Mouse (Mus musculus) cerebellum, adult 11-12 months (tissue): ENCODE data around the gene Col6a6.

ENCODE experiments used
- DNase-seq: peaks from one replicate; pipeline ENCODE4 v3.0.0; 2022

Gene Col6a6

DNA sequence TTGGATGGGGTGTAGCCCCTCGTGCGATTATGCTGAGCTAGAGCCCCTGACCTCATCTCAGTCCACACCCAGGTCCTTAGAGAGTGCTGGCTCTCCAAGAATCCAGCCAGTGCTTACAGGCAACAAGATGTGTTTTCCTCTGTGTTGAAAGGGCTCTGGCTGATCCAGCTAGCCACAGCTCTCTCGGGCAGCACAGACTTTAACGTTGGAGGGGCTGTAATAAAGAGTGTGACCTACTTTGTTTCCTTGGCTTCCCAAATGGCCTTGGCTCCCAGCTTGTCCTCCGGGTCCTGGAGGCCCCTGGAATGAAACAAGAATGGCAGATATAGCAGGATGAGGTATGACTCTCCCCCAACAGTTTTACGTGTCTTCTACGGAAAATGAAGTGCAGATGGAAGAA is 96.0 kb downstream of the Col6a6 start:
- no peak for DNase-seq

DNA sequence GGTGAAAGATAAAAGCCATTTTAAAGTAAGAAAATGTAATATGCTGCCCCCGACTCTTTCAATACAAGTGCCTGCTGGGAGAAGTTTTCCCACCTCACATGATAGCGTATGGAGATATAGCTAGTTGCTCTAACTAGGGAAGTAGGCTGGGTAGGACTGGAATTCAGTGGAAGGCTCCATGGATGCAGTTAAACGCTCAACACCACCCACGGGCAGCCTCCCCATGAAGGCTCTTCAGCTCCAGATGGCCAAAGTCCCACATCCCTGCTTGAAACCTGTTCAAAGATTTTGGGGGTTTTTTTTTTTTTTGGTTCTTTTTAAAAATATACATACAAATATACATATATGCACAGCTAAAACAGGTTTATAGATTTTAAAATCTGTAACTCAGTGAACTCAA is 107.5 kb downstream of the Col6a6 start:
- DNase-seq: no peak

DNA sequence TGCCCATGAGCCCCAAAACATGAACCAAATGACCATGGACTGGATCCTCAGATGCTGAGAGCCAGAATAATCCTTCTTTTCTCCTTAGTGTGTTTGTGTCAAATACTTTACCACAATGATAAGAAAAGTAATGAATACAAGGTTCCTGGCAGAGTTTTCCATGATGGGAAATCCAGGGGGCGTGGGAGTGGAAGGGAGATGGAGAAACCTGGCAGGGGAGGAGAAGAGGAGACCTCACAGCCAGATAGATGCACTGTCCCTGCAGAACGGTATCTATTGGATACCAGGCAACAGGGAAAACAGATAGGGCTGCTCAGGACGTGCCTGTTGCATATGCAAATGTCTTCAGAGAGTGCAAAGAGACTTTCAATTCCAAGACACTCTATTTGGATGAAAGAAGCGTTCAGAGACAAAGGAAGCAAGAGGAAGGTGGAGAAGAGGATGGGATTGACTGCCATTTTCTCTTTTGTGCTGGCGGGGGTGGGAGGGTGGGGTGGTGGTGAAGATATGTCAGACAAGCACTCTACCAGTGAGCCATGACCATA is 108.0 kb downstream of the Col6a6 start:
- DNase-seq: no peak

DNA sequence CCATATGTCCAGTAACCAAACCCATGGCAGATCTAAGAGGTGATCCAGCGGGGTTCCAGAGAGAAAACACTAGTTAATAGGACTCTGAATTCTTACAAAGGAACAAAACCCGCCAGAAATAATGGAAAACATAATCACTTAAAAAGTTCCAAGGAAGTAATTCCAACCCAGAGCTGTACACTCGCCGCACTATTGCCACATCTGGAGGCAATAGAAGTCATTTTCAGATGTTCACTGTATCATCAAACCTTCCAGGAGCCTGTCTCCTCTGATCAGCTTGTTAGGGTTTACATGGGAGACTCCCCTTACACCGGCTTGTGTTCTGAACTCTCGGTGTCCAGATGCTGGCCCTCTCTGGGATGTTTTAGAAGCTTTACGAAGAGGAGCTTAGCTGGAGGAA is 108.6 kb downstream of the Col6a6 start:
- no peak for DNase-seq

DNA sequence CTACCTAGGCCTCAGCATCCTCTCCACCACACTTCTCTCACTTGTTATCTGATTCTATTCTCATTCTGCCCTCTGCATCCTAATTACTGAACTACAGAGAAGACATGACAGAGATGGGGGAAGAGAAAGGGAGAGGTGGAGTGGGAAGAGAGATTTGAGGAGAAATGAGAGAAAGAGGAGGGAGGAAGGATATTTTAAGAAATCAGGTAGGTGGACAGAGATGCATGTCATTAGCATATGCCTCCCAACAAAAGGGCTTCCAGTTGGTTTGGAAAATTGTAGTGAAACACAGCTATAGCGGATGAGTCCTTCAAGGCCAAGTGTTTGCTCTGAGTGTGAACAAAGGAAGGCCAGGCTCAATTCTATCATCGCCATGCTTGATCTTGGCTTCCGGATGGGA is 115.9 kb downstream of the Col6a6 start:
- DNase-seq: no peak

DNA sequence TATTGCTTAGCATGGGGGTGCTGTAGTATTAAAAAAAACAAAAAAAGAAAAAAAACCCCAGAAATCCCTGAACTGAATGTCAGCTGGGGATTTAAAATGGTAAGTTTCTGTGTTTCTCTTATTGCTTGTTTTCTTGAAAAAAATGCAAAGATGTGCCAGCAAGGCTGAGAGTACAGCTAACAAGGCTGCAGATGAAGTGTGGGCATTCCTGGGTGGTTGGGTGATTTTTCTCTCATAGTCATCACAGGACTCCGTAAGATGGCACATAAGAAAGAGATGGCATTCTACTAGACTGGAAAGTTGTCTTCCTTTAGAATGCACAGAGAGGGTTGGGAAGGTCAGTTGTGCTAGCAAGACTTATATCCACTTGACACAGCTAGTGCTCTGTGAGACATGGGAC is 122.9 kb downstream of the Col6a6 start:
- no peak for DNase-seq

DNA sequence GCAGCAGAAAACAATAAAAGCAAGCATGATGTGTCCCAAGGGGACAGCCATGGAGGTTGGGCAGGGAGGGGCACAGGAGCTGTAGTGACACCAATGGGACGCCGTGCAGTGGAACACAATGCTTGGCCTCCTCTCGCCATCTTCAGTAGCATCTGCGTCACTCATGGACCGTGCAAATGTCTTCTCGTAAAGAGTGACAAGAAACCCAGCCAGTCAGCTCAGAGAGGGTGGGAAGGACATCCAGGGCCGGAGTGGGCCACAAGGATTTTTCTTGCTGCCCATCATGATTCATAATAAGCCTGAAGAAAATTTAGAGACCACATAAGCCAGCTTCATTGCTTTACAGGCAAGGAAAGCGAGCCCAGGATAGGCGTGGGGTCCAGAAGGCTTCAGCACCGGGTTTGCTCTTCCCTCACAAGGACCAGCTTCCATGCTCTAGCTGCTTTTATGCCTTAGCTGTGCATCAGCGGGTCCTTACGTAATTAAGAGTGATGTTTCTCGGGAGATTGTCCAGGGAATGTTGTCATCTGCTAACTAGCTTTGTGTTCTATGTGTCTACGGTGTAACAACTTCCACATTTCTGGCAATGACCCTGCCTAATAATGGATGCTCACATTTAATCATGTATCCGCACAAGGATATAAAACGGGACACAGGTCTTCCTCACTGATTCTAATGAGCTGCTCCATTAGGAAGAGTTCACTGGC is 123.6 kb downstream of the Col6a6 start:
- DNase-seq: no peak

DNA sequence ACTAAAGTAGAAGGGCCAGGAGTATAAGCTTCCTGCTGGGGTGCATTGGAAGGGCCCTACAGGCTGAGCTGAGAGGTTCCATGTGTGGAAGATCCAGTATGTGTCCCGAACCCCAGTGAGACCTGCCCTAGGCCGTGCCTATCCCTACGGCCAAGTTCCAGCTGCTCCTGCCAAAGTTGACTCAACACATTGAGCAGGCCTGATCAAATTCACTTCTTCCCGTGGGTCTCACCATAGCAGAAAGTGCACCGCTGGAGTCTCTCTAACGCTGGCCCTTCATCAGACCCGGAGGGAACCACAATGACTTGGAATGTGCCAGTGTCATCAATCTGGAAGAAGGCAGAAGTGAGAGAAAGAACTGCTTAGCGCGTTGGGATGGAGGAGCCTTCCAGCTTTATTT is 126.0 kb downstream of the Col6a6 start:
- no peak for DNase-seq

DNA sequence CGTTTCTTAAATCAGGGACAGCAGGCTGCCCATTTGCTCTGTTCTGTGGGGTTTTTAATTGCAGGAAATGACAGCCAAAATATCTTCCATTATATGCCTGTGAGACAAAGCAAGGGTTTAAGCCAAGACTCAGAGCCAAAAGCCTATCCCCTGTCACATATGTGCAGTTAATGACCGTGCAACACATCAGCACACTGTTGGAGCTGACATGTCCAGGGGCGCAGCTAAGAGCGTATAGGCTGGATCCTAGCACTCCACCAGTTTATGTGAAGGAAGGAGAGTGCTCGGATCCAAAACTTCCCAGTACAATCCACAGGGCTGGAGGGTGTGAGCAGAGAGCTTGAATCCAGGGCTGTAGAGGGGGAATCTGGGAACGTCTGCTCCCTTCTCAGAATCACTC is 127.3 kb downstream of the Col6a6 start:
- no peak for DNase-seq

DNA sequence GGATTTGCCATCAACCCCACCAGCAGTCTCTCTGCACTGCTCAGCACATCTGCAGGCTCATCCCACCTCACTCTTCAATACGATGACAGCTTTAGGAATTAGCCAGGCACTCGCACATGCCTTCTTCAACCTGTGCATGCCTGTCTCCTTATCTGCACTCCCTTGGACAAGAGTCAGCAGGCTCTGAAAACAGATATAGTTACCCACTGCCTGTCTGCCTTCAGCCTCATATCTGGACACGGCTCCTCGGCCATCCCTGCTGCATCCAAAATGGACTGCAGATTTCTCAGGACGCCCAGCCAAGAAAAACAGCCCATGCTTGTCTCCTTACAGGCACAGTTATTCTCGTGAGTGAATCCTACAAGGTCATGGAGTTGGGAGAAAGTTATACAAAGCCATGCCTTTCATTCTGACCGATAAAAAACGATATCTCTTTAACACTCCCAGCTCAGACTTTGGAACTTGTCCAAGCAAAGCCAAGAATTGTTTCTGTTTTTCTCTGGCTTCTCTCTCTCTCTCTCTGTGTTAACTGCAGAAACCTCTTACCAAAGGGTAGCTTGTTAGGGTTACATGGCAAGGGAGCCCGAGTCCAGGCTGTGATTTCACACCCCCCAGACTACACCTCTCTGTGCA is 130.1 kb downstream of the Col6a6 start:
- DNase-seq: no peak

DNA sequence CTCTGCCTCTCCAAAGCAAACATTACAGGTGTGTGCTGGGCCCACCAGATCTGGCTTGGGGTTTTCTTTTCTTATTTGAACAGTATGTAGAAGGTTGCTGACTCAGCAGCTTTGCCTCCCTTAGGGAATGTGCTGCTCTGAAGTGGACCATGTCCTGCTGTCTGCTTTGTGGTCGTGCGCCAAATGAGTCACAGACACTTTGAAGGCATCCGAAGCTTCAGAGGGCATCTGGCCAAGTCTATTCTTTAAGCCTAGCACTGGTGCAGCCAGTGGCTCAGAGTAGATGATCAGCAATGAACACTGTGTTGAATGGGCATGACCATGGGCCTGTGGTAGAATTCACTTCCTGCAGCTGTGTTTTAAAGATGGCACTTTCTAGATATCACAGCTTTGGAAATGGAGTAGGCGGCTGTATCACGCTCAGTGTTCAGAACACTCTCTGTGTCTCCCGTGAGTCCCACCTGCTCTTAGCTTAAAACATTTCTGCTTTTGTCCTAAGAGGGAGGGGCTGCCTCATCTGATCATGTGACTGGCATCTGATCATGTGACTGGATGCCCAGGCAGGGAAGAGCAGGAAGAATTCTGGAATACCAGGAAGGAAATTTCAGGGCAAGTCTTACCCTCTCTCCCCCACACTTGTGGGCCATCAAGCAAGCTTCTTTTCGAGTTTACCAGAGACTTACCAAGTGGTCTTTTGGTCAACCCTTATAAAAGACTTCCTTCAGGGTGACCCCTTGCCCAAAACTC is 131.0 kb downstream of the Col6a6 start:
- DNase-seq: no peak

DNA sequence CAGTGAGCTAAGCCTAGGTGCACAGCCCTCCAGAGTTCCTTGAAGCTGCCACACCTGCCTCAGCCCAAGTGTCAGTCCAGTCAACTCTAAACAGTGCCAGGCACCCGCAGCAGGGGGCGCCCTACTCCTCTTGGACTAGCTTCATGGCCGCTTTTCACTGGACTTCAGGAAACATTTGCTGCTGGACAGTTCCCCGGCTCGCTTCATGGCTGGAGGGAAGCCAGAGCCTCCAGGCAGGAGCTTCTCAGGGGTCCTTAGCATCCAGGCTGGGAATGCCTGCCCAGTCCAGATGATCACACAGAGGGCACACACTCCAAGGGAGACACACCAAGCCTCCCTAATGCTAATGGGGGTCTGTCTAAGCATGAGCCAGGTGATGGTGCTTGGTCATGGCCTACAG is 134.1 kb downstream of the Col6a6 start:
- peak; percentile 25 for DNase-seq

DNA sequence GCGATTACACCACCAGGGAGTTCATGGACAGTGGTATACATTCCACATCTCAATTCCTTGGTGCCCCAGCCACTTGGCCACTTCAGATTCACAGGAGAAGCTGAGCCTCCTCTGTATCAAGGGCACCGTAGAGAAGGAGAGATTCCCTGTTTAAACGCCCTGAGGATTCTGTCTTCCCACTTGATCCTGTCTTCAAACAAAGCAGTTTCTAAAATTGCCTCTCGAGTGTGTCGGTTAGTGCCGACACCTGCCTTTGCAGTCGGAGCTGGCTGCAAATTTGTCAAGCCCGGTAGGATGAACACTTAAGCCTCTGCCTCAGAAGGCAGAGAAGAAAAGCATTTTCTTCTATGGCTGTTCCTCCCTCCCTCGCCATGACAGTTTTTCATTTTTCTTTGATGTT is 134.9 kb downstream of the Col6a6 start:
- no peak for DNase-seq

DNA sequence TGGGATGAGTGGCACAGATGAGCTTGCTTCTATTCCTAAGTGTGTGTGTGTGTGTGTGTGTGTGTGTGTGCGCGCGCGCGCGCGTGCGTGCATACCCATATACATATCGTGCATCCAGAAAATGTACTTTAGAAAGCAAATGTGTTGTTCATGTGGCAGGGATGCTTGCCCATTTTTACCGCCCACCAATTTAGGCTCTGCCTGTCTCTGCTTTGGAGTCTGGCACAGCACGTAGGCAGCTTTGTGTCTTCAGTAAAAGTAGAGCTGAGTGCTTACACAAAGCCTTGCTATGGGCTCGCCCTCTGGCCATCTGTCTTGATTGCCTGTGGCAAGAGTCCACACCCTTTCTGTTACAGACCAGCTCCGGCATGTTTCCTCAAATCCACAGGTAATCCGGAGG is 135.5 kb downstream of the Col6a6 start:
- DNase-seq: no peak

DNA sequence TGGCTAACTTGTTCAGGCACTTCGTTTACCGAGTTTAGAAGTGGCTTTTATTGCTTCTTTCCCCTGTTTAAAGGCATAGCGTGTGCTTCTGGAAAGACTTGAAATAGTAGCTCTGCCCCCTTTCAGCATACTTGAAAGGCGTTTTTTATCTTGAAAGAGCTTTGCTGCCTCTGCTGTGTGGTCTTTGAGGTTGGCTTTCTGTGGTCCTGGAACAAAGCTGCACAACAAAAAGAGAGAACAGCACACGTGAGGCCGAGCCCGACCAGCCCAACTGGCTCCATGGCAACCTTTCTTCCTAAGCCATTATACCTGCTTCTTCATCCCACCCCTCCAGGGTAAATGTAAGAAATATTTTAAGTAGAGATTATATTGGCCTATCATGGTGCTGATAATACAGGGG is 138.5 kb downstream of the Col6a6 start:
- DNase-seq: no peak

DNA sequence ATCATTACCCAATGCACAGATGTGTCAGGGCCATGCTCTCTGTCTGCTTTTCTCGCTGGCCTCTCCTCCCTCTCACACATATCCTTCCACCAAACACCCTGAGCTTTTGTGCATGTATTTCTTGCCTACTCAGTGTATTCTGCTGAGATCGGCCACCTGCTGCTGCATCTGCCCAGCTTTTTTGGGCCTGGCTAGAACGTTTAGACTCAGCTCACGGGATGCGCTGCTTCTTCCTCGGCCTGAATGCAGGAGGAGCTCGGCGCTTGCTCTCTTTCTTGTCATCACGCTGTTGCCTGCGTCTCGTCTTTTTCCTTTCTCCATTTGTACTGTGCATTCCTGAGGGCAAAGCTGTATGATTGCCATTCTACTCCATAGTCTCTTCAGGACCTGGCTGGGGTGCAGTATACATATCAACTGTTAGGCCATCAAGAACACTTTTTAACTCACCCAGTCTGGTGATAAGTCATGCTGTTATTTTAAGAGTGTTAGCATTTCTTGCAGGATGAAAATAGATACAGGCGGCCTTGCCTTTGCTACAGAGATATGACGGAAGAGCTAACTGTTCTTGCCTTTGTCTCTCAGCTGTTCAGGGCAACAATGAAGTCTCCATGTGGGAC is 143.3 kb downstream of the Col6a6 start:
- DNase-seq: no peak

DNA sequence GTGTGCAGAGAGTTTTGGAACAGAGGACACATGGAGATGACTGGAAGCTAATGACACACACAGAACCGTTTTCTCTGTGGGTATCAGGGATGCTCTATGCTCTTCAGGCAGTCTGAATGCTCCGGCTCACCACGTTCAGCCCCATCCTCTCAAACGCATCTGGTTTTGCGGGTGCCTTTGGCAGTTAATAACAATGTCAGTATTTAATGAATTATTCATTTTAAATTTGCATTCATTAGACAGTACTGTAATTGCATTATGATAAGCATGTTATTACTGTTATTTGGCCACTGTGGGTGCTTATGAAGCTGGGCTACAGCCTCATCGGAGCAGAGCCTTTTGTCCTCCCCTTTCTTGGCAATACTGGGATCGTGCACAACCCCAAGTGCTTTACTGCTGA is 146.6 kb downstream of the Col6a6 start:
- no peak for DNase-seq

DNA sequence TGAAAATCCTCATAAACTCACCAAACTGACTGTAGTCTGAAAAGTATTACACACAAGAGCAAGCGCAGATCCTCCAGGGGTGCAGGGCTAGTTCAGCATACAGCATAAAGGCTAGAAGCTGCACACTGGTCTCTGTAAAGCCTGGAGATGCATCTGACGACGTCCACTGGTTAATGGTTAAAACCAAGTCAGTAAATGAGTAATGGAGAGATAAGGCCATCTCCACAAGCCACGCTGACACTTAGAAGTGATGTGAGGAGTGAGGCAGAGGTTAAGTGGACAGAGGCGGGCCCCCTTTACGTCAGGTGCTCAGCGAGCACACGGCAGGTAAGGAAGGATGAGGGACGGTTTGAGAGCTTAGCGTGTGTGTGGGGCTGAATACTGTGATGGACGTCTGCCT is 152.0 kb downstream of the Col6a6 start:
- no peak for DNase-seq

DNA sequence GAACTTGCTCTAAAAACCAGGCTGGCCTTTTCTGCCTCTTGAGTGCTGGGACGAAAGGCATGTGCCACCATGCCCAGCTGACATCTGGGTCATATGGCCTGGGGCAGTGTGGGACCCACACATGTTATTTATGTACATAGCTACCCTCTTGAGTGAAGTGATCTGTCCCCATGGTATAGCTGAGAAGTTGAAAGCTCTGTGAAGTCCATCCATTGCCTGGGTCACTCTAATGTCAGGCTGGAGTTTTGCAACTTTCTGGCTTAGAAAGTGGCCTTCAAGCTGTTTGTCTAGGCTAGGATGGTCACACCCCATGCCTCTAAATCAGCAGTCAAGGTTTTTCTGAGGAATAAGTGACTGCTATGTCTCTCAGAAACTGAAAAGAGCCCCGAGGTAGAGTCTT is 155.9 kb downstream of the Col6a6 start:
- DNase-seq: no peak

DNA sequence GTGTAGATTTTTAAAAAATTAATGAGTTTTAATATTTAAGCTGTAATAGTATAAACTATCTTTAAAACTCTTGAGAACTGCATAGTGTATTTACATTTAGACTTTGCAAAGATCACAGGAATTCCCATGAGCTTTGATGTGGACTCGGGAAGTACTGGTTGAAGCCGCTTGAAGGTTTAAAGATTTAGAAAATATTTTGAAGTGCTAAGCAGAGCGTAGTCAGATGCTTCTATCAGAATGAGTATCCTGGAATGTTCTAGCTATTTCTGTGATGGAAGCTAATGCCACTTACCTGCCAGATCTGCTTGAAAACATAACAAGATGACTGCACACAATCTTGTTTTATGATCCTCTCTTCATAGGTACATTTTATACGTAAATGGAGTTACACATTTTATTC is 157.0 kb downstream of the Col6a6 start:
- no peak for DNase-seq

DNA sequence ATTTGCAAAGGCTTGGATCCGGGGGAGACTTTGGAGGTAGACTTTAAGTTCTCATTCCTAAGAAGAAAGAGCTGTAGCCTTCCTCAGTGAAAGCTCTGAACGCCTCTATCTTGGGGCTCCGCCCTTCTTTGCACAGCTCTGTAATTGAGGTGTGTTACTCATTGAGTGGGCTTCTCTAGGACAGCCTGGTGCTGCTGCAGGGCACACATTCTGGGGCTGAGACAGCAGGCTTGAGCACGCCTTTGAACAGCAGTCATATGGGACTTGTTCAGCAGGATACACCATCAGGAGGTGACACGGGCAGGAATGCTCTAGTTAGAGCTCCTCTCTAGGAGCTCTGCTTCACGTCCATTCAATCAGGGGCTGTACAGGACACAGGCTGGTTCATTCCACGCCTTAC is 162.7 kb downstream of the Col6a6 start:
- no peak for DNase-seq

DNA sequence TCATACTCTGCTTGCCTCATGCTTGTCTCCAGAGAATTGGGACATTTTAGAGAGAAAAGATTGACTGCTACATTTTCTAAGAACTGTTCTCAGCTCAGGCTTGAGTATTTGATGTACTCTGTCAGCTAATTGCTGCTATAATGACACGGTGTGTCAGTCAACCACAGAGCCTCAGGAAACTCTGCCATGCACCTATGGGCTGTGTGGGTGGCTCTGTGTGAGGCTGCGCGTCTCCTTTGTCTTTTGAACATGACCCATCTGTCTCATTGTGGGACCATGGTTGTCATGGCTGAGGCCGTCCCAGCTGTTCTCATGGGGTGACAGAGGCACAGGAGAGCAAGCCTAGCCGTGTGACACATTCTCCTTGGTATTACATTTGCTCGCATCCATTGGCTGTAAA is 168.1 kb downstream of the Col6a6 start:
- no peak for DNase-seq

DNA sequence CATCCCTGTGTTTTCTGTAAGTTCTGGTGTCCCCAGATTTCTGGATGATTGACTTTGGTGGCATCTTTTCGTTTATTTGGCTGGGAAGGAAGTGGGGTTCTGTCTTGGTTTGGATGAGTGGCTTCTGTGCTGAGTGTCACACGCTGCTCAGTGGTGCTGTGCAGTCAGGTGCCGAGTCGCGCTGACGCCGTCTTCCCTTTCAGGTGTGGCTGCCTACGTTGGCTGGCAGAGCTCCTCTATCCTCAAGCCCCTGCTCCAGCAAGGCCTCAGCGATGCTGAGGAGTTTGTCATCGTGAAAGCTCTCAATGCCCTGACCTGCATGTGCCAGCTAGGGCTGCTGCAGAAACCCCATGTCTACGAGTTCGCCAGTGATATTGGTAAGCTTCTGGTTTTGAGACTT is 169.7 kb downstream of the Col6a6 start:
- DNase-seq: no peak

DNA sequence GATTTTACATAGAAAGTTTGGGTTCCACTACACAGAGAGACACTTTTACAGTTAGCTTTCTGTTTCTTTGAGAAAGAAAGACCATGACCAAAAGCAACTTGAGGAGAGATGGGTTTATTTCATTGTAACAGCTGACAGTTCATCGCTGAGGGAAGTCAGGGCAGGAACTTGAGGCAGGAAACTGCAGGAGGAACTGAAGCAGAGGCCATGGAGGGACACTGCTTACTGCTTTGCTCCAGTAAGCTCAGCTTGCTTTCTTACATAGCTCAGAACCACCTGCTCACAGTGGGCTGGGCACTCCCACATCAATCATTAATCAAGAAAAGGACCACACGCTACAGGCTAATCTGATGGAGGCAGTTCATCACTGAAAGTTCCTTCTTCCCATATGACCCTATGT is 171.8 kb downstream of the Col6a6 start:
- DNase-seq: no peak
